Mouse (Mus musculus) embryonic facial prominence, embryonic 14.5 days (tissue): Measurements from ENCODE around the gene Vps25. TPM values are rescaled to one million over a fixed set of nuclear protein-coding genes. Genes with fewer than 3 reads are reported as not detected.

ENCODE experiments used
- polyA plus RNA-seq: library from polyadenylated mRNA; unstranded; fragments of >200 nt; fragmentation: Nextera tagmentation; extraction: Ambion mirVana; gene quantifications from 2 replicates; pipeline ENCODE4 v1.2.1, GENCODE M21; 2014

The Vps25 gene
- polyA plus RNA-seq, 1 experiment from 2014 or later = 111 TPM

Other genes with a start within 250 kb of the Vps25 start
- gene Atp6v0a1, start 244.3 kb upstream of the Vps25 start, polyA plus RNA-seq = 35.0 and 37.9 TPM in 2 replicates
- gene Naglu, start 183.7 kb upstream of the Vps25 start, polyA plus RNA-seq = 13.9 and 14.4 TPM in 2 replicates
- not detected in 2 replicates for gene Hsd17b1, start 175.3 kb upstream of the Vps25 start, polyA plus RNA-seq
- 39.1 and 40.5 TPM in 2 replicates for gene Coasy, start 171.1 kb upstream of the Vps25 start, polyA plus RNA-seq
- gene Mlx, start 166.4 kb upstream of the Vps25 start, polyA plus RNA-seq = 45.8 and 55.2 TPM in 2 replicates
- gene Psmc3ip, start 158.3 kb upstream of the Vps25 start, polyA plus RNA-seq = 27.2 and 34.4 TPM in 2 replicates
- 10.4 and 12.1 TPM in 2 replicates for gene Retreg3, start 133.8 kb upstream of the Vps25 start, polyA plus RNA-seq
- gene Tubg1, start 133.8 kb upstream of the Vps25 start, polyA plus RNA-seq = 55.7 and 60.2 TPM in 2 replicates
- 6.6 and 8.4 TPM in 2 replicates for gene Tubg2, start 97.8 kb upstream of the Vps25 start, polyA plus RNA-seq
- 1.6 and 1.9 TPM in 2 replicates for gene Cntnap1, start 83.2 kb upstream of the Vps25 start, polyA plus RNA-seq
- gene Plekhh3, start 82.4 kb upstream of the Vps25 start, polyA plus RNA-seq = 17.7 and 20.9 TPM in 2 replicates
- gene Ccr10, start 78.3 kb upstream of the Vps25 start, polyA plus RNA-seq = 0.28 TPM in 1 of 2 replicates, not detected in the other
- 14.8 and 15.5 TPM in 2 replicates for gene Ezh1, start 27.2 kb upstream of the Vps25 start, polyA plus RNA-seq
- gene Ramp2, start 7.7 kb upstream of the Vps25 start, polyA plus RNA-seq = 128 and 154 TPM in 2 replicates
- 10.7 and 11.9 TPM in 2 replicates for gene Wnk4, start 6.9 kb downstream of the Vps25 start, polyA plus RNA-seq
- 0.90 and 1.6 TPM in 2 replicates for gene Cntd1, start 25.3 kb downstream of the Vps25 start, polyA plus RNA-seq
- gene Coa3, start 25.4 kb downstream of the Vps25 start, polyA plus RNA-seq = 180 and 181 TPM in 2 replicates
- 134 and 139 TPM in 2 replicates for gene Becn1, start 48.6 kb downstream of the Vps25 start, polyA plus RNA-seq
- 98.0 and 106 TPM in 2 replicates for gene Psme3, start 62.5 kb downstream of the Vps25 start, polyA plus RNA-seq
- 0.75 and 0.82 TPM in 2 replicates for gene Aoc2, start 71.4 kb downstream of the Vps25 start, polyA plus RNA-seq
- 2.0 and 2.4 TPM in 2 replicates for gene Aoc3, start 76.9 kb downstream of the Vps25 start, polyA plus RNA-seq
- not detected in 2 replicates for gene G6pc, start 113.9 kb downstream of the Vps25 start, polyA plus RNA-seq
- 43.4 and 59.3 TPM in 2 replicates for gene Aarsd1, start 163.9 kb downstream of the Vps25 start, polyA plus RNA-seq
- gene Gm27029, start 171.1 kb downstream of the Vps25 start, polyA plus RNA-seq = 13.4 and 16.0 TPM in 2 replicates
- gene Rundc1, start 171.4 kb downstream of the Vps25 start, polyA plus RNA-seq = 16.2 and 17.3 TPM in 2 replicates
- 35.5 and 37.1 TPM in 2 replicates for gene Ptges3l, start 171.6 kb downstream of the Vps25 start, polyA plus RNA-seq
- 376 and 406 TPM in 2 replicates for gene Rpl27, start 188.6 kb downstream of the Vps25 start, polyA plus RNA-seq
- gene Ifi35, start 194.7 kb downstream of the Vps25 start, polyA plus RNA-seq = 14.1 and 14.3 TPM in 2 replicates
- 7.4 and 9.8 TPM in 2 replicates for gene Rnd2, start 211.3 kb downstream of the Vps25 start, polyA plus RNA-seq
- 50.4 and 51.0 TPM in 2 replicates for gene Vat1, start 212.5 kb downstream of the Vps25 start, polyA plus RNA-seq